Mouse (Mus musculus) ES-Bruce4 (cell line): ENCODE results near the gene Anks1. TPM values are rescaled to one million over a fixed set of nuclear protein-coding genes. Genes with fewer than 3 reads are reported as not detected.

Experiments
- H3K27ac ChIP-seq: 2 replicates; pipeline ENCODE4 v1.5.1; 2012; ENCODE audit warnings: low read length, inconsistent platforms; ENCODE audit not compliant: insufficient read depth
- H3K27me3 ChIP-seq: 2 replicates; pipeline ENCODE4 v1.6.1; 2012; ENCODE audit warnings: mild to moderate bottlenecking, low read length, inconsistent platforms; ENCODE audit not compliant: control insufficient read depth, poor library complexity, insufficient read depth, severe bottlenecking
- H3K36me3 ChIP-seq: 2 replicates; pipeline ENCODE4 v1.6.1; 2012; ENCODE audit warnings: inconsistent platforms, mild to moderate bottlenecking, low read length, moderate library complexity; ENCODE audit not compliant: control insufficient read depth, poor library complexity, insufficient read depth, severe bottlenecking
- H3K4me1 ChIP-seq: one replicate; pipeline ENCODE4 v1.8.1; 2011; ENCODE audit warnings: low read length; ENCODE audit not compliant: control insufficient read depth, insufficient read depth
- H3K4me3 ChIP-seq: 2 replicates; pipeline ENCODE4 v1.5.1; 2011; ENCODE audit warnings: low read depth, mild to moderate bottlenecking, low read length
- H3K9ac ChIP-seq: 2 replicates; pipeline ENCODE4 v1.6.1; 2012; ENCODE audit warnings: low read depth, mild to moderate bottlenecking, inconsistent platforms; ENCODE audit not compliant: poor library complexity, severe bottlenecking
- H3K9me3 ChIP-seq: replicated peaks from 2 replicates; pipeline ENCODE4 v1.6.1; 2012; ENCODE audit warnings: mild to moderate bottlenecking, low read length, inconsistent platforms; ENCODE audit not compliant: control insufficient read depth, poor library complexity, insufficient read depth, severe bottlenecking
- CTCF ChIP-seq: IDR thresholded peaks from one replicate; pipeline ENCODE4 v1.8.1; 2011; ENCODE audit warnings: low read depth, low read length
- EP300 ChIP-seq: IDR thresholded peaks from 2 replicates; pipeline ENCODE4 v1.6.1; 2011; ENCODE audit warnings: low read depth, low read length; ENCODE audit not compliant: insufficient read depth
- POLR2A ChIP-seq: IDR thresholded peaks from one replicate; pipeline ENCODE4 v1.8.1; 2011; ENCODE audit warnings: low read length; ENCODE audit not compliant: insufficient read depth
- polyA plus RNA-seq: library from polyadenylated mRNA; stranded (reverse); fragments of >200 nt; gene quantifications from 2 replicates; pipeline ENCODE4 v1.2.4, GENCODE M21; 2011; ENCODE audit warnings: low read depth; ENCODE audit not compliant: missing spikeins, insufficient read depth, insufficient read length

Anks1 gene
- polyA plus RNA-seq, 1 experiment: 23.7 TPM

GRCm38 (mm10) chr17:27969365-27969764 is 60.3 kb downstream of the Anks1 start:
- Histone ChIP-seq H3K4me3 (no peak overlapping the region), H3K9ac (no peak overlapping the region), H3K27ac (no peak overlapping the region), H3K4me1 (peaks cover 6% of the 10 kb centered on the region), H3K9me3 (no peaks in the 10 kb centered on the region), H3K27me3 (no peaks in the 10 kb centered on the region), H3K36me3 (no peaks in the 10 kb centered on the region)
- TF ChIP-seq CTCF (no peak), POLR2A (no peak), EP300 (no peak)

- no peaks in the 10 kb centered on the region for H3K27me3 ChIP-seq
- H3K4me3 ChIP-seq: no peak overlapping the region
- H3K9ac ChIP-seq: no peak overlapping the region
- TF ChIP-seq POLR2A (no peak), EP300 (no peak), CTCF (no peak)
- H3K36me3 ChIP-seq: no peaks in the 10 kb centered on the region
- no peak overlapping the region for H3K27ac ChIP-seq
- no peaks in the 10 kb centered on the region for H3K9me3 ChIP-seq
- H3K4me1 ChIP-seq: peaks cover 6% of the 10 kb centered on the region
Measured at GRCm38 (mm10) chr17:27969896-27970295, 60.8 kb downstream of the Anks1 start.

GRCm38 (mm10) chr17:27970305-27970704 is 61.2 kb downstream of the Anks1 start:
- H3K4me1 ChIP-seq: peaks cover 6% of the 10 kb centered on the region
- H3K27ac ChIP-seq: no peak overlapping the region
- H3K27me3 ChIP-seq: no peaks in the 10 kb centered on the region
- H3K36me3 ChIP-seq: no peaks in the 10 kb centered on the region
- TF ChIP-seq EP300 (no peak), POLR2A (no peak), CTCF (no peak)
- no peaks in the 10 kb centered on the region for H3K9me3 ChIP-seq
- H3K4me3 ChIP-seq: no peak overlapping the region
- H3K9ac ChIP-seq: no peak overlapping the region

- no peaks in the 10 kb centered on the region for H3K36me3 ChIP-seq
- no peak overlapping the region for H3K9ac ChIP-seq
- no peak overlapping the region for H3K4me3 ChIP-seq
- no peak overlapping the region for H3K27ac ChIP-seq
- peaks cover 6% of the 10 kb centered on the region for H3K4me1 ChIP-seq
- H3K27me3 ChIP-seq: no peaks in the 10 kb centered on the region
- TF ChIP-seq CTCF (no peak), POLR2A (no peak), EP300 (no peak)
- H3K9me3 ChIP-seq: no peaks in the 10 kb centered on the region
Measured at GRCm38 (mm10) chr17:27971496-27971895, 62.4 kb downstream of the Anks1 start.

- no peak overlapping the region for H3K4me3 ChIP-seq
- no peak overlapping the region for H3K9ac ChIP-seq
- no peaks in the 10 kb centered on the region for H3K36me3 ChIP-seq
- no peak overlapping the region for H3K27ac ChIP-seq
- no peaks in the 10 kb centered on the region for H3K27me3 ChIP-seq
- TF ChIP-seq CTCF: no peak
- no peak for TF ChIP-seq EP300
- H3K9me3 ChIP-seq: no peaks in the 10 kb centered on the region
- peaks cover 6% of the 10 kb centered on the region for H3K4me1 ChIP-seq
Measured at GRCm38 (mm10) chr17:27973337-27973736, 64.2 kb downstream of the Anks1 start.

GRCm38 (mm10) chr17:27976266-27976665 is 67.2 kb downstream of the Anks1 start:
- no peak overlapping the region for H3K9ac ChIP-seq
- no peaks in the 10 kb centered on the region for H3K9me3 ChIP-seq
- TF ChIP-seq CTCF (no peak), EP300 (no peak), POLR2A (no peak)
- no peak overlapping the region for H3K27ac ChIP-seq
- no peaks in the 10 kb centered on the region for H3K27me3 ChIP-seq
- no peaks in the 10 kb centered on the region for H3K36me3 ChIP-seq
- no peaks in the 10 kb centered on the region for H3K4me1 ChIP-seq
- no peak overlapping the region for H3K4me3 ChIP-seq
